Mouse (Mus musculus): Measurements from ENCODE around the gene Cryab.

Gene Cryab

GRCm38 (mm10) chr9:50795266-50795665, 44.1 kb downstream of the Cryab start:
- in situ Hi-C loops (cut with MboI; ENCODE audit: low sequenced_read_pairs) = no loop called here

- in situ Hi-C loops (cut with MboI; ENCODE audit: low sequenced_read_pairs) = no loop called here
Measured at GRCm38 (mm10) chr9:50796776-50797175, 45.7 kb downstream of the Cryab start.

- in situ Hi-C loops (cut with MboI; ENCODE audit: low sequenced_read_pairs) = no loop called here
Measured at GRCm38 (mm10) chr9:50797641-50798040, 46.5 kb downstream of the Cryab start.

GRCm38 (mm10) chr9:50798368-50798767, 47.2 kb downstream of the Cryab start:
- in situ Hi-C loops (cut with MboI; ENCODE audit: low sequenced_read_pairs) = no loop called here

GRCm38 (mm10) chr9:50800985-50801384, 49.9 kb downstream of the Cryab start:
- in situ Hi-C loops (cut with MboI; ENCODE audit: low sequenced_read_pairs) = no loop called here

- in situ Hi-C loops (cut with MboI; ENCODE audit: low sequenced_read_pairs) = no loop called here
Measured at GRCm38 (mm10) chr9:50803055-50803671, 52.0 kb downstream of the Cryab start.
